Mouse (Mus musculus) layer of hippocampus, adult 6 months (tissue): ENCODE results near the gene Scamp4. TPM values are rescaled to one million over a fixed set of nuclear protein-coding genes. Genes with fewer than 3 reads are reported as not detected.

Source experiments
- long read RNA-seq, 2 experiments: library from polyadenylated mRNA; unstranded; transcript quantifications; one replicate each; pipeline ENCODE4 v2.0.0; 2019 to 2020
- microRNA-seq: library from miRNA; unstranded; fragments of <30 nt; microRNA quantifications from one replicate; pipeline ENCODE4 v1.2.0, GENCODE M21; 2020
- polyA plus RNA-seq: library from polyadenylated mRNA; unstranded; fragments of <200 nt; fragmentation: Nextera tagmentation; gene quantifications from 2 replicates; pipeline ENCODE4 v1.2.3, GENCODE M21; 2021

Scamp4 gene
- polyA plus RNA-seq: 116 and 118 TPM in 2 replicates
- long read RNA-seq, experiment 1, transcript Scamp4-201 (7 exons, 1,804 nt): major isoform, 65 of 103 reads
- long read RNA-seq, experiment 1, partial matches to known transcripts: 11 of 103 reads
- long read RNA-seq, experiment 1, other reads (novel, unspliced or antisense): 24 of 103 reads
- long read RNA-seq, experiment 2, transcript Scamp4-203 (6 exons, 639 nt): minor isoform, 9 of 210 reads
- long read RNA-seq, experiment 2, transcript Scamp4-201 (7 exons, 1,804 nt): major isoform, 161 of 210 reads
- long read RNA-seq, experiment 2, partial matches to known transcripts: 9 of 210 reads
- long read RNA-seq, experiment 2, other reads (novel, unspliced or antisense): 27 of 210 reads

DNA sequence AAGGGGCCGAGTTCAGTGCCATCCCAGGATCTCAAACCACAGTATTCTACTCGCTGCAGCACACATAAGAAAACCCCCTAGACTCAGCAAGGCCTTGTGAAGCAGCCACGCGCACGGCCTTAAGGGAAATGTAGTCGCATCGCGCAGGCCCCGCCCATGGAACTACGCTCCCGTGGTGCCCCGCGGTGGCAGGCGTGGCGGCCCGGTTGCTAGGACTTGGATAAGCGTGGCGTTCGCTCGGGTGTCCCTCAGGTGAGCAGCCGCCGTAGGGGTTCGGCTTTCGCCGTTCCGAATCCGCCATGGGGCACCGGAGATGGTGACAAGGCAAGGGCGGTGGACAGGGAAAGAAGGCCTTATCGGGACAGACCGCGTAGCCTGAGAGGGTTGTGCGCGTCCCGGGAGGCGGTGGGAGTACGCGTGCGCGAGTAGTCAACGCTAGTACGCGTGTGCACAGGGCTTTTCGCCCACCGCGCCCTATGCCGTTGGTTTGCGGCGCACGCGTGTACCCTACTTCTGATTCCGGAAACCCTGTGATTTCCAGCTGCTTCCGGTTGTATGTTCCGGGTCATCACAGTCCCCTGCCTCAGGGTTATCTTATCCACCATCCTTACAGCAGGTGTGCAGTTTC, at the start of gene Scamp4, which contains the start of gene Adat3:
Gene Scamp4 (plus strand): TSS at position 175 of the 628 bp plus-strand sequence.
Gene Adat3 (plus strand): TSS at position 183 of the 628 bp plus-strand sequence.

DNA sequence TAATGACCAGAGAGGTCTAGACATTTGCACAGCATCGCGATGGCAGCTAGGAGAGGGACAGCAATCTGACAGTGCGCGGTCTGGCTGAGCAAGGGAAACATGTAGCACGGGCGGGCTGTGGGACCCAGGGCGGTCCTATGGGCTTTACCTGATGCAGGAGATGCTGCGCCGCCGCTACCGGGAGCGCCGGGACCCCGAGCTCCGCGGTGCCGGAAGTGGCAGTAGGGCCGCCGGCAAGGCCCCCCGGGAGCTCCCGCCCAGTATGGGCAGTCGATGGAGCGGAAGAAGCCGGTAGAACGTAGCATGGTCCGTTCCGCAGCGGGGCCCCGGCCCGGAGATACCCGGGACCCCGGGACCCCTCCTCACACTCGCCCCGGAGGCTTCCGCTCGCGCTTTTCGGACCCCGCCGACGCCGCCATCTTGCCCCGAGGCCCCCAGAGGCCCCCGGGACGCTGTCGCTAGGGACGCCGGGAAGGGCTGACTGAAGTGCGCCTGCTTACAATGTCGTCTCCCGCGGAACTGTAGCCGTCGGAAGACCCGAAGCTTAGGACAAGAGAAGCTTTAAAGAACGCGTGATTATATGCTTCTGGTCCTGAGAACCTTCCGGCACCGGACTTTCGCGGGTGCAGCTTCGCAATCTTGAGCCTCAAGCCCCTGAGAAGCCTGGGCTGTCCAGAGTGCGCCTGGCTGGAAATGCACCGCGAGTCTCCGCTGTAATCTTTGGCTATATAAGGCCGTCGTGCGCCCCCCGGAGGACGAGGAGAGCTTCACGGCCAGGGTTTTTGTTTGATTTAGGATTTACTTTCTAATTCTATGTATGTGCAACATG, 41.3 kb upstream of the Scamp4 start, which contains the start of gene Rexo1:
Gene Rexo1 (minus strand): TSS at position 445 of the 829 bp plus-strand sequence.

DNA sequence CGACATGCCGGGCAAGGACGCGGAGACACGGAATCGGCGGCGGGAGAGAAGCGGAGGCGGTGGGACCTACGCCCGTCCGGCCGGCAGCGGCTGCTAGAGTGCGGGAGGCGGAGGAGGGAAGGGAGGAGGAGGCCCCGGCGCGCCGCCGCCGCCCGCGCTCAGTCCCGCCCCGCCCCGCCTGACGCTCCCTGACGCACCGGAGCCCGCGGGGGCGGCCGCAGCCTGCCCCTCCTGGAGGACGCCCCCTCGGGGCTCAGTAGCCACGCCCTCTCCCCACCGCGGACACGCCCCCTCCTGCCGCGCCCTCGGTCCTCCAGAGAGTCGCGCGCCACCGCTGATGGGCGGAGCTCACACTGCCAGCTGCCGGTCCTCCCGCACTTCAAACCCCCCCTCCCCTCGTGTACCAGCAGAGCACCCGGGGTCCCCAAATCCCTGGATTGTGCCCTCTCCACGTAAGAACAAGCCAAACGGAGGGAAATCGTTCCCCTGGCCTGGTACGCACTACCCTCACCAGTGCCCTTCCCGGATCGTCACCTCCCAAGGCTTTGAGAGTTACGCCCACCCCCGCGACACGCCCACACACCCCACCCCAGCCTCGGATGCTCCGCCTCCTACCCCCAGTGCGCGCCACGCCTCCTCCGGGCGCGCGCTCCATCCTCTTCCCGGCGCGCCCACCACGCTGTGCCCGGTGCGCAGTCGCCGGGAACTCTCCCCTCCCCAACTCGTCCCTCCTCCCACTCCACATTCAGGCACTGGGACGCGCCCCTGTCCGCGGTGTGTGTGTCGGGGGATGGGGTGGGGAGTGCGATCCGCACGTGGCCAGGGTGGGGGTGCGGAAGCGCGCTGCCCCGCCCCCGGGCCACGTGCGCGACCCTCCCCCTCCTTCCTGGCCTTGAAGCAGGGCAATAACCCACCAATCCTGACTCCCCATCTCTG, 25.2 kb upstream of the Scamp4 start, which contains the start of gene Klf16:
Gene Klf16 (minus strand): TSS at position 127 of the 936 bp plus-strand sequence.

DNA sequence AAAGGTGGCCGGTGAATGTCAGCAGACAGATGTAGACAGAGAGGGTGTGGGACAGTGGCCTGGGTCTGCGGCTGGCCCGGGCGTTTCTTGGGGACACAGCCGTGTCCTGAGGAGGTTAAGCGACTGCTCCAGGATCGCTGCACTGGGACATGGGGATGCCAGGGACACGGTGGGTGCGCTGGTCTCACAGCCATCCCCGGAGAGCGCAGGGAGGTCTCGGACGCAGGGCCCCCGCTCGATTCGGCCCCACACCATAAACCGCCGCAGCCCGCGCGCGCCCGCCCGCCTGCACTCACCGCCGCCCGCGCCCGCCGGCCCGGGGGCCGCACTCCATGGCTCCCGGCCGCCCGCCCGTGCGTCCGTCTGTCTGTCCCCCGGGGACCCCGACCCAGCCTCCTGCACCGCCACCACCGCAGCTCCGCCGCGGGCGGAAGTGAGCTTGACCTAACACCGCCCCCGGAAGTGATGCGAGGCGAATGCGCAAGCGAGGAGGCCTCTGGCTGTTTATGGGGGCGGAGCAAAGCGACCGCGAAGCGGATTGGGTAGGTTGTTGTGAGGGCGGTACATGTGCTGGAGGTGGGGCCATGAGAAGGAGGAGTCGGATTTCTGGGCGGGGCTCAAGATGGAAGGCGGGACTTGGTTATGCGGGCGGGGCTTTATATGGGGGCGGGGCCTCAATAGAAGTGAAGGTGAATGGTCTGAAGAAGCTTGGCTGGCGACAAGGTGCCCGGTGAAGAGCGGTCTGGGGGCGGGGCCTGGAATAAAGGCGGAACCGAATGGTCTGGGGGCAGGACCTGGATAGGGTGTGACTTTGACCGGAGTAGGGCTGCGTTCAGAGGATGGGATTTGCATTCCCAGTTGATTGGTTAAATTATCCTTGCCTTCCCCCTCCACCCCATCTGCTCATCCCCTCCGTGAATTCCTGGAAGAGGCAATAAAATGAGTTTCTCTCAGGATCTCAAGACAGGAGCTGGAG, 12.5 kb upstream of the Scamp4 start, which contains the start of gene Abhd17a:
Gene Abhd17a (minus strand): TSS at position 463 of the 976 bp plus-strand sequence.

DNA sequence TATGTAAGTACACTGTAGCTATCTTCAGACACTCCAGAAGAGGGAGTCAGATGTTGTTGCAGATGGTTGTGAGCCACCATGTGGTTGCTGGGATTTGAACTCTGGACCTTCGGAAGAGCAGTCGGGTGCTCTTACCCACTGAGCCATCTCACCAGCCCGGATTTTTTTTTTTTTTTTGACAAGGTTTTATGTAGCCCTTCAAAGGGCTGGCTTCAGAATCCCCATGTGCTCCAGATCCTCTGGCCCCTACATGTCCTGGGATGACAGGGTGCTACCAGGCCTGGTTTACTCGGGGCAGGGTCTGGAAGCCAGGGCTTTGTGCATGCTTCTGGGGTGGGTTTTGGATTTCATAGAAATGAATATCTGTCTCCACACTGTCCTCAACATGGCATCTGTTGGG, 3.0 kb downstream of the Scamp4 start, which contains the start of gene Gm49322:
Gene Gm49322 (plus strand): TSS at position 301 of the 400 bp plus-strand sequence.

DNA sequence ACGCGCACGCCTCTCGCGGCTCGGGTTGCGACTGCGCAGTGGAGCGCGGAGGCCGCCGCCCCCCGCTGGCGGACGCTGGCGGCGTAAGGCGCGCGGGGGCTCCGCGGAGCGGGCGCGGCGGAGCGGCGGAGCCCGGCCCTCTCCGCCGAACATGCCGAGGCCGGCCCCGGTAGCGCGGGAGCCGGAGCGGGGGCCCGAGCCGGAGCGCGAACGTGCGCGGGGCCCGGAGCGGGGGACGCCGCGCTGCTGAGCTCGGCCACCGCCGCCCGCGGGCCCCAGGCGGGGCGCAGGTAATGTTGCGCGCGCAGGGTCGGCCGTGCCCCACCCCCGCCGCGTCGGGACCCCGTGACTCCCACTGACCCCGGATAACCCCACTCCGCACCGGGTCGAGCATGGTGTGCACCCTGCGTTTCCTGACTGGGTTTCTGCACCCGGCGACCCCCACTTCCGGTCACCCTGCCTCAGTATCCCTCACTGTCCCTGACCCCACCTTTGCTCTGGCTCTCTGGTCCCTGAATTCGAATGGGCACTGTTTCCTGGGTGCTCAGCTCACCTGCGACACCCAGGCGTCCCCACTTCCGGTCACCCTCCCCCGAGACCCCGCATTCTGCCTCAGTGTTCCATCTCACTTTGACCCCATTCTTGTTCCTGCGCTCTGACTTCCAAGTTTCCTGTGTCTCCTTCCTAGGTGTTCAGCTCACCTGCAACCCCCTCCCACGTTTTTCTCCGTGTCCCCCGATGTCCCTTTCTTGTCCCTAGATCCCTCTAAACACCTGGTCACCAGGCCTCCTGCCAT, 20.2 kb downstream of the Scamp4 start, which contains the start of gene Csnk1g2:
Gene Csnk1g2 (plus strand): TSS at position 178 of the 796 bp plus-strand sequence.

DNA sequence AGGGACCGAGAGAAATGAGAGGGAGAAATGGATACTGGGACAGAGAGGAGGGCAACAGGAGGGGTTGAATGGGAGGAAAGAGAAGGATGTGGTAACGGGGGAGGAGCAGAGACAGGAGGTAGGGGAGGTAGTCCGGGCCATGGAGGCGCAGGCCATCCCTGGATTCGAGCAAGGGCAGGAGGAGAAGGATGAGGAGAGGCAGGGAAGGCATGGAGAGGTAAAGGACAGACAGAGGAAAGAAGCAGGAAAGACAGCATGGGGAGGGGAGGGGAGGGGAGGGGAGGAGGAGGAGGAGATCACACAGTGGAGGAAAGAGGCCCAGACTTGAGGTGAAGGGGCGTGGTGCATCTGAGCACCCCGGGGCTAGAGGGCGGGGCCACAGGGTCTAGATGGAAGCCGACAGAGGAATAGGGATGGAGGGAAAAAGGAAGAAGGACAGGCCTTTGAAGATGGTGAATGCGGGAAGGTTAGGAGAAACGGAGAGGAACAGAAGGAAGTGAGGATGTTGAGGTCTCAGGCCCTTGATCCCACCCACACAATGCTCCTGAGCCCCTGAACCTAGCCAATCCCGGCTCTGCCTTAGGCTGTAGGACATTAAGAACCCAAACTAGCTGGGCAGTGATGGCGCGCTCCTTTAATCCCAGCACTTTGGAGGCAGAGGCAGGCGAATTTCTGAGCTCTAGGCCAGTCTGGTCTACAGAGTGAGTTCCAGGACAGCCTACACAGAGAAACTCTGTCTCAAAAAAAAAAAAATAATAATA, 54.4 kb downstream of the Scamp4 start, which contains the start of gene Btbd2:
Gene Btbd2 (minus strand): TSS at position 209 of the 761 bp plus-strand sequence.

Small RNA genes lying within 50 kb of the gene (microRNA-seq; reads per million reads assigned to microRNA genes)
- 3.4 reads per million, percentile 11 among the genes with 10 or more reads in this experiment for gene Mir6912

Other genes with a start within 250 kb of the Scamp4 start
- 20.6 and 23.4 TPM in 2 replicates for gene Plk5, start 246.4 kb upstream of the Scamp4 start, polyA plus RNA-seq
- 1.4 and 2.5 TPM in 2 replicates for gene Mex3d, start 215.2 kb upstream of the Scamp4 start, polyA plus RNA-seq
- gene Mbd3, start 203.3 kb upstream of the Scamp4 start, polyA plus RNA-seq: 41.8 and 43.3 TPM in 2 replicates
- gene Uqcr11, start 196.0 kb upstream of the Scamp4 start, polyA plus RNA-seq: 1,342 and 1,554 TPM in 2 replicates
- gene Tcf3, start 169.2 kb upstream of the Scamp4 start, polyA plus RNA-seq: 7.2 and 9.6 TPM in 2 replicates
- not detected in 2 replicates for gene Onecut3, start 108.0 kb upstream of the Scamp4 start, polyA plus RNA-seq
- gene Atp8b3, start 63.7 kb upstream of the Scamp4 start, polyA plus RNA-seq: 0.09 and 0.10 TPM in 2 replicates
- gene Rexo1, start 41.3 kb upstream of the Scamp4 start, polyA plus RNA-seq: 19.5 and 19.8 TPM in 2 replicates
- gene Klf16, start 25.6 kb upstream of the Scamp4 start, polyA plus RNA-seq: 7.5 and 8.9 TPM in 2 replicates
- 42.4 and 50.1 TPM in 2 replicates for gene Abhd17a, start 12.5 kb upstream of the Scamp4 start, polyA plus RNA-seq
- gene Adat3, start within 50 bp of the Scamp4 start, polyA plus RNA-seq: 3.0 and 3.2 TPM in 2 replicates
- 0.23 and 0.29 TPM in 2 replicates for gene Gm49322, start 3.1 kb downstream of the Scamp4 start, polyA plus RNA-seq
- 18.6 and 20.5 TPM in 2 replicates for gene Csnk1g2, start 20.0 kb downstream of the Scamp4 start, polyA plus RNA-seq
- gene Btbd2, start 54.2 kb downstream of the Scamp4 start, polyA plus RNA-seq: 22.4 and 26.9 TPM in 2 replicates
- 3.6 and 3.8 TPM in 2 replicates for gene Mknk2, start 75.2 kb downstream of the Scamp4 start, polyA plus RNA-seq
- gene Mob3a, start 99.1 kb downstream of the Scamp4 start, polyA plus RNA-seq: 9.3 and 10.8 TPM in 2 replicates
- gene Izumo4, start 99.3 kb downstream of the Scamp4 start, polyA plus RNA-seq: 46.9 and 47.1 TPM in 2 replicates
- 51.0 and 52.8 TPM in 2 replicates for gene Ap3d1, start 139.4 kb downstream of the Scamp4 start, polyA plus RNA-seq
- 1.5 and 1.6 TPM in 2 replicates for gene Dot1l, start 152.3 kb downstream of the Scamp4 start, polyA plus RNA-seq
- gene Sf3a2, start 195.3 kb downstream of the Scamp4 start, polyA plus RNA-seq: 9.3 and 13.8 TPM in 2 replicates
- 96.0 and 103 TPM in 2 replicates for gene Plekhj1, start 195.8 kb downstream of the Scamp4 start, polyA plus RNA-seq
- not detected in 2 replicates for gene Amh, start 202.4 kb downstream of the Scamp4 start, polyA plus RNA-seq
- 7.5 and 7.7 TPM in 2 replicates for gene Jsrp1, start 210.6 kb downstream of the Scamp4 start, polyA plus RNA-seq
- 2,817 and 2,885 TPM in 2 replicates for gene Oaz1, start 223.8 kb downstream of the Scamp4 start, polyA plus RNA-seq
- 19.6 and 26.3 TPM in 2 replicates for gene Lingo3, start 241.2 kb downstream of the Scamp4 start, polyA plus RNA-seq